Mouse (Mus musculus) heart, embryonic 15.5 days (tissue): ENCODE results near the gene Samhd1. TPM values are rescaled to one million over a fixed set of nuclear protein-coding genes. Genes with fewer than 3 reads are reported as not detected.

Experiments used
- ATAC-seq: fragments of 200-750 bp; cut with Nextera tagmentation; replicated peaks from 2 replicates; pipeline ENCODE4 v1.8.0; 2017; ENCODE audit warnings: low read depth, moderate TSS enrichment; ENCODE audit not compliant: insufficient number of reproducible peaks, insufficient read depth, low FRiP score
- H3K27ac ChIP-seq: fragments of 300-500 bp; sonication (generic); 2 replicates; pipeline ENCODE4 v1.5.1; 2015; ENCODE audit warnings: mild to moderate bottlenecking, inconsistent platforms
- H3K27me3 ChIP-seq: fragments of 300-500 bp; sonication (generic); 2 replicates; pipeline ENCODE4 v1.6.1; 2015; ENCODE audit warnings: inconsistent platforms
- H3K36me3 ChIP-seq: fragments of 300-500 bp; sonication (generic); 2 replicates; pipeline ENCODE4 v1.6.1; 2015; ENCODE audit warnings: mild to moderate bottlenecking, inconsistent platforms
- H3K4me1 ChIP-seq: fragments of 300-500 bp; sonication (generic); replicated peaks from 2 replicates; pipeline ENCODE4 v1.6.1; 2015; ENCODE audit warnings: inconsistent platforms
- H3K4me2 ChIP-seq: fragments of 300-500 bp; sonication (generic); 2 replicates; pipeline ENCODE4 v1.6.1; 2015; ENCODE audit warnings: inconsistent platforms, mild to moderate bottlenecking, moderate library complexity
- H3K4me3 ChIP-seq: fragments of 300-500 bp; sonication (generic); 2 replicates; pipeline ENCODE4 v1.5.1; 2015; ENCODE audit warnings: mild to moderate bottlenecking, inconsistent platforms
- H3K9ac ChIP-seq: fragments of 300-500 bp; sonication (generic); 2 replicates; pipeline ENCODE4 v1.6.1; 2015; ENCODE audit warnings: mild to moderate bottlenecking, inconsistent platforms
- H3K9me3 ChIP-seq: fragments of 300-500 bp; sonication (generic); replicated peaks from 2 replicates; pipeline ENCODE4 v1.6.1; 2016; ENCODE audit warnings: inconsistent platforms
- WGBS: fragments of 180-500 bp; shearing (Covaris S2); methylation state at CpG from one replicate; pipeline ENCODE4 v1.1.7; 2015; ENCODE audit warnings: mixed read lengths; 5-methylcytosine and 5-hydroxymethylcytosine counted together
- polyA plus RNA-seq: library from polyadenylated mRNA; unstranded; fragments of >200 nt; fragmentation: Nextera tagmentation; extraction: Ambion mirVana; gene quantifications from 2 replicates; pipeline ENCODE4 v1.2.1, GENCODE M21; 2015

The Samhd1 gene
- polyA plus RNA-seq, 1 experiment from 2014 or later = 14.2 TPM

GRCm38 (mm10) chr2:157127370-157127769, 7.7 kb downstream of the Samhd1 start:
- H3K27me3 ChIP-seq = no peaks in the 10 kb centered on the region
- H3K4me3 ChIP-seq = no peak overlapping the region
- no peaks in the 10 kb centered on the region for H3K9me3 ChIP-seq
- no peak overlapping the region for H3K27ac ChIP-seq
- 84% methylated on average over 3 of the region's 3 CpGs for WGBS
- no peak for ATAC-seq
- H3K4me1 ChIP-seq = peaks cover 2% of the 10 kb centered on the region; the same call in 1 of the 2 replicates
- no peak overlapping the region for H3K9ac ChIP-seq
- H3K36me3 ChIP-seq = peaks cover 11% of the 10 kb centered on the region
- H3K4me2 ChIP-seq = no peak overlapping the region

GRCm38 (mm10) chr2:157125246-157125645, 9.8 kb downstream of the Samhd1 start:
- Histone ChIP-seq H3K36me3 (peaks cover 20% of the 10 kb centered on the region), H3K9me3 (no peaks in the 10 kb centered on the region), H3K4me3 (no peak overlapping the region), H3K4me2 (no peak overlapping the region), H3K27me3 (no peaks in the 10 kb centered on the region), H3K9ac (no peak overlapping the region), H3K4me1 (peaks cover 2% of the 10 kb centered on the region; the same call in 1 of the 2 replicates), H3K27ac (no peak overlapping the region)
- 69% methylated on average over 3 of the region's 3 CpGs for WGBS
- no peak for ATAC-seq

- Histone ChIP-seq H3K36me3 (peaks cover 21% of the 10 kb centered on the region), H3K27ac (no peak overlapping the region), H3K27me3 (no peaks in the 10 kb centered on the region), H3K9me3 (no peaks in the 10 kb centered on the region), H3K4me2 (no peak overlapping the region), H3K9ac (no peak overlapping the region), H3K4me3 (no peak overlapping the region), H3K4me1 (peaks cover 2% of the 10 kb centered on the region; the same call in 1 of the 2 replicates)
- 84% methylated on average over 8 of the region's 8 CpGs for WGBS
- no peak for ATAC-seq
Measured at GRCm38 (mm10) chr2:157121766-157122165, 13.3 kb downstream of the Samhd1 start.

GRCm38 (mm10) chr2:157119075-157119474, 16.0 kb downstream of the Samhd1 start:
- H3K4me2 ChIP-seq = no peak overlapping the region
- WGBS = 67% methylated on average over 3 of the region's 3 CpGs
- H3K4me3 ChIP-seq = no peak overlapping the region
- H3K36me3 ChIP-seq = peaks cover 17% of the 10 kb centered on the region; the same call in 1 of the 2 replicates
- H3K27ac ChIP-seq = no peak overlapping the region
- no peaks in the 10 kb centered on the region for H3K4me1 ChIP-seq
- H3K9me3 ChIP-seq = no peaks in the 10 kb centered on the region
- no peak overlapping the region for H3K9ac ChIP-seq
- no peaks in the 10 kb centered on the region for H3K27me3 ChIP-seq
- no peak for ATAC-seq

- Histone ChIP-seq H3K4me2 (no peak overlapping the region), H3K27me3 (no peaks in the 10 kb centered on the region)
Measured at GRCm38 (mm10) chr2:157118556-157118955, 16.5 kb downstream of the Samhd1 start.

GRCm38 (mm10) chr2:157116964-157117363, 18.1 kb downstream of the Samhd1 start:
- no peak overlapping the region for H3K4me3 ChIP-seq
- no peak overlapping the region for H3K27ac ChIP-seq
- H3K36me3 ChIP-seq = peaks cover 21% of the 10 kb centered on the region; the same call in 1 of the 2 replicates
- no peaks in the 10 kb centered on the region for H3K27me3 ChIP-seq
- H3K9ac ChIP-seq = no peak overlapping the region
- H3K4me1 ChIP-seq = no peaks in the 10 kb centered on the region
- ATAC-seq = no peak
- no peaks in the 10 kb centered on the region for H3K9me3 ChIP-seq
- WGBS = 16% methylated on average over 3 of the region's 3 CpGs
- no peak overlapping the region for H3K4me2 ChIP-seq

More at GRCm38 (mm10) chr2:157118556-157118955, 16.5 kb downstream of the Samhd1 start:
- peaks cover 21% of the 10 kb centered on the region; the same call in 1 of the 2 replicates for H3K36me3 ChIP-seq
- no peak for ATAC-seq
- no peak overlapping the region for H3K27ac ChIP-seq
- H3K4me1 ChIP-seq = no peaks in the 10 kb centered on the region
- H3K9me3 ChIP-seq = no peaks in the 10 kb centered on the region
- WGBS = 76% methylated on average over 4 of the region's 4 CpGs
- H3K9ac ChIP-seq = no peak overlapping the region
- H3K4me3 ChIP-seq = no peak overlapping the region

- 86% methylated on average over 4 of the region's 4 CpGs for WGBS
- no peaks in the 10 kb centered on the region for H3K9me3 ChIP-seq
- no peak overlapping the region for H3K9ac ChIP-seq
- ATAC-seq = no peak
- no peaks in the 10 kb centered on the region for H3K27me3 ChIP-seq
- no peak overlapping the region for H3K4me3 ChIP-seq
- no peaks in the 10 kb centered on the region for H3K4me1 ChIP-seq
- H3K4me2 ChIP-seq = no peak overlapping the region
- peaks cover 42% of the 10 kb centered on the region for H3K36me3 ChIP-seq
- H3K27ac ChIP-seq = no peak overlapping the region
Measured at GRCm38 (mm10) chr2:157108236-157108635, 26.8 kb downstream of the Samhd1 start.

GRCm38 (mm10) chr2:157104454-157104853, 30.6 kb downstream of the Samhd1 start:
- Histone ChIP-seq H3K27ac (no peak overlapping the region), H3K4me3 (no peak overlapping the region)

GRCm38 (mm10) chr2:157102256-157102655, 32.8 kb downstream of the Samhd1 start:
- 0 out of 2 replicates have a peak, but pooled peaks cover 9% of the 10 kb centered on the region for H3K4me1 ChIP-seq
- H3K27ac ChIP-seq = no peak overlapping the region
- H3K4me3 ChIP-seq = no peak overlapping the region
- H3K9me3 ChIP-seq = no peaks in the 10 kb centered on the region
- 63% methylated on average over 2 of the region's 2 CpGs for WGBS
- ATAC-seq = no peak
- H3K9ac ChIP-seq = no peak overlapping the region
- no peaks in the 10 kb centered on the region for H3K27me3 ChIP-seq
- H3K4me2 ChIP-seq = no peak overlapping the region
- peaks cover 22% of the 10 kb centered on the region; the same call in 1 of the 2 replicates for H3K36me3 ChIP-seq

More at GRCm38 (mm10) chr2:157104454-157104853, 30.6 kb downstream of the Samhd1 start:
- Histone ChIP-seq H3K9me3 (no peaks in the 10 kb centered on the region), H3K4me1 (0 out of 2 replicates have a peak, but pooled peaks cover 9% of the 10 kb centered on the region), H3K9ac (no peak overlapping the region), H3K4me2 (no peak overlapping the region), H3K36me3 (peaks cover 43% of the 10 kb centered on the region), H3K27me3 (no peaks in the 10 kb centered on the region)
- no peak for ATAC-seq
- 87% methylated on average over 8 of the region's 8 CpGs for WGBS

GRCm38 (mm10) chr2:157101650-157102049, 33.4 kb downstream of the Samhd1 start:
- no peak overlapping the region for H3K27ac ChIP-seq
- no peak overlapping the region for H3K4me2 ChIP-seq
- H3K4me3 ChIP-seq = no peak overlapping the region
- H3K36me3 ChIP-seq = peaks cover 19% of the 10 kb centered on the region; the same call in 1 of the 2 replicates
- no peak for ATAC-seq
- 97% methylated on average over 9 of the region's 9 CpGs for WGBS
- no peaks in the 10 kb centered on the region for H3K27me3 ChIP-seq
- H3K9me3 ChIP-seq = no peaks in the 10 kb centered on the region
- no peak overlapping the region for H3K9ac ChIP-seq
- 0 out of 2 replicates have a peak, but pooled peaks cover 9% of the 10 kb centered on the region for H3K4me1 ChIP-seq

GRCm38 (mm10) chr2:157100319-157100605, 34.8 kb downstream of the Samhd1 start:
- Histone ChIP-seq H3K27ac (no peak overlapping the region), H3K4me2 (no peak overlapping the region), H3K36me3 (peaks cover 19% of the 10 kb centered on the region; the same call in 1 of the 2 replicates), H3K27me3 (no peaks in the 10 kb centered on the region), H3K9me3 (no peaks in the 10 kb centered on the region), H3K4me1 (0 out of 2 replicates have a peak, but pooled peaks cover 9% of the 10 kb centered on the region), H3K4me3 (no peak overlapping the region), H3K9ac (no peak overlapping the region)
- ATAC-seq = no peak
- WGBS = 58% methylated on average over 12 of the region's 12 CpGs
